Mouse (Mus musculus): ENCODE measurements around the gene S100a9. TPM values are rescaled to one million over a fixed set of nuclear protein-coding genes. Genes with fewer than 3 reads are reported as not detected.

The S100a9 gene
- 16.2 and 18.2 TPM in 2 replicates for polyA plus RNA-seq (2012; ENCODE audit: insufficient read depth, insufficient read length, missing spikeins)

DNA sequence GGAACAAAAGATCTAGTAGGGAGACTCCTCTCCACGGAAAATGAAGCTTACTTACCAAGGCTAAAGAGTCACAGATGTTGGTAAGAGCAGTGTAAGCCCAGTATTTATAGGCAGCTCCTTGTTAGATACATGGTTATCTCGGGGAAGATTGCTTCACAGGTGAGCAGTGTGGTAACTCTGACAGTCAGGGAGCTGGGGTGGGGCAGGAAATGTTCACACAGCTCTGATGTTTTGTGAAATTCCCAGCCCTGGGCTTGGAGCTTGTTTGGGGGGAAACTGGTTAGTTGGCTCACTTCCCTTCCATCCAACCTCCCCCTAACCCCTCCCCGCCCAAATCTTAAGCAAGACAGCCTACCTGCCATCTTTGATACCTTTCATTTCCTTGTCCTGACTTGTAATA lies at the start of gene S100a9:
S100a9 (minus strand) TSS at position 109 of the 400 bp plus-strand sequence.
- Histone ChIP-seq H3K4me1 (ENCODE audit: control insufficient read depth, insufficient read depth, insufficient read length, low read length) (no peaks in the 10 kb centered on the region), H3K27ac (replicated peaks; ENCODE audit: low read depth, low read length) (no peak within 1 kb of the TSS), H3K4me3 (ENCODE audit: insufficient read depth, low read depth, low read length) (no peak within 1 kb of the TSS)

DNA sequence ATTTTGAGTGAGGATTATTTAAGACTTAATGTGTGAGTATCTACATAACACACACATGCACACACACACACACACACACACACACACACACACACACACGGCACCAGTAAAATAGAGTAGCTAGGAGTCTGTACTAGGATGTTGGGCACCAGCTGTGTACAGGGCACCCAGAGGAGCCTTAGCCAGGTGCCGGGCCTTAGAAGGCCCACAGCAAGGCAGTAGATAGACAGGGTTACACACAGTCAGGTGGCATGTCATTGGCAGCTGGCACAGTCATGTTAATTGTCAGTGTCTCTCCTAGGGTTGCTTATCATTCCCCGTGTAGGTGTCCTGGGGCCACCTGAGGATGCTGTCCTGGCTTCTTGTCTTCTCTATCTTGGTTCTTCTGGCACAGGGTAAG lies 31.1 kb upstream of the S100a9 start, which contains the start of gene Pglyrp4:
Pglyrp4 (plus strand) TSS at position 301 of the 400 bp plus-strand sequence.
- H3K4me1 ChIP-seq (ENCODE audit: control insufficient read depth, insufficient read depth, insufficient read length, low read length): no peaks in the 10 kb centered on the region
- H3K4me3 ChIP-seq (ENCODE audit: insufficient read depth, low read depth, low read length): no peak within 1 kb of the TSS
- no peak within 1 kb of the TSS for H3K27ac ChIP-seq (replicated peaks; ENCODE audit: low read depth, low read length)

DNA sequence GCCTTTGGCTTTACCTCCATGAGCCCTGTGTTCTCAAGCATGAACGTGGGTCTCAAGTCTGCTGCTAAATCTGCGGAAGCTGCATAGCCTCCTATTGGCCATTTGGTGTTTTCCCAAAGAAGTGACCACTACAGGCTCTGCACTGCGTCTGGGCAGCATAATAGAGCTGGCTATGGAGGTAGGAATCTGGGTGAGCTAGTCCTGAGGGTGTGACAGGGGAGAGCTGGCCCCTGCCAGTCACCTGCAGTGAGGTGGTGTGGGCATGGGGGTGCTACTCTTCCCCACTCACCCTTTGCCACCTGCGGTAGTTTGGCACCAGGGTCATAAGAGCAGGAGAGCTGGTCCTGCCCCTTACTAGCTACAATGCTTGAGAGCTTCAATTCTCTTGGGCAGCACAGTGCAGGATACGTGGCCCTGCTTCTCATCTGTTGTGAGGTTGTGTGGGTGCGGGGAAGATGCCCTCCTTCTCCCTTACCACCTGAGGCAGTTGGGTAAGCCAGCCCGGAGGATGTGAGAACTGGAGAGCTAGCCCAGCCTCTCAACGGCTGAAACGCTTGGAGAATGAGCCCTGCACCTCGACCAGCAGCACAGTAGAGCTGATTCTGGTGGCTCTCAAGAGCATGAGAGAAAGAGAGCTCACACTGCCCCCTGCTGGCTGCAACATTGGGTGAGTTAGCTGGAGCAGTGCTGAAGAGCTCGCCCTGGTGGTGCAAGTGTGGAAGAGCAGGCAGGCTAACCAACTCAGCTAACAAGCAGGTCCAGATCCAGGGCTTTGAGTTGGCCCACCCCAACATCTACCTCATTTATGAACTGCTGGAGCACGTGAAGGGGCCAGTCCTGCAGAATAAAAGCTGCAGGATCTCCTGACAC lies 14.3 kb upstream of the S100a9 start:
- no peaks in the 10 kb centered on the region for H3K4me1 ChIP-seq (ENCODE audit: control insufficient read depth, insufficient read depth, insufficient read length, low read length)

DNA sequence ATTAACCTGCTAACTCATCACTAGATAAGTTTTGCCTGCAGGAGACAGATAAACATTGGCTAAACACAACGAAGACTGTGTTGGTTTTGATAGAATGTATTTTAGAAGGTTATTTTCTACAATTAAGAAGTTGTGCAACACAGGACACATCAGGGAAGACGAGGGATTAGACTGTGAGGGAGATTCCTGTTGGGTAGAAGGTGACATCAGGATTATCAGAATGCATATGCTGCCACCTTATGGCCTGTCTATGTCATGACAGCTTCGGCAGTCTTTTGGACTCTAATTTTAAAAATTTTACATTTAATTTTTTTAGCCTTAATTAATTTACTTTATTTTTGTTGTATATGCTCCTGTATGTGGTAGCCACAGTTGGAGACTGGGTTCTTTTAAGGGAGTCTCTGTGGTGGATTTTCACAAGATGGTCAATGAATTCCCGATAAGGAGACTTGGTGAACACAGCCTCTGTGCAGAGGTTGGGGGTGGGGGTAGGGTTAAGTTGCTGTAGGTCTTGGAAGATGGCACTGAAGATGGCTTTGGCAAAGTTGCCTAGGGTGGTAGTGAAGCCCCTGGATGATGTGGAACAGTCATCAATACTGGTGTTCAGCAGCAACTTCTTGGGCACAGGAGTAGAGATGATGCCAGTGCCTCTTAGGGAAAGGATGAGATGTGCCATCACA lies 13.1 kb upstream of the S100a9 start:
- H3K27ac ChIP-seq (replicated peaks; ENCODE audit: low read depth, low read length): no peak overlapping the region
- H3K4me1 ChIP-seq (ENCODE audit: control insufficient read depth, insufficient read depth, insufficient read length, low read length): no peaks in the 10 kb centered on the region
- no peak overlapping the region for H3K4me3 ChIP-seq (ENCODE audit: insufficient read depth, low read depth, low read length)

More for the DNA sequence above, 14.3 kb upstream of the S100a9 start:
- Histone ChIP-seq H3K27ac (replicated peaks; ENCODE audit: low read depth, low read length) (no peak overlapping the region), H3K4me3 (ENCODE audit: insufficient read depth, low read depth, low read length) (no peak overlapping the region)

DNA sequence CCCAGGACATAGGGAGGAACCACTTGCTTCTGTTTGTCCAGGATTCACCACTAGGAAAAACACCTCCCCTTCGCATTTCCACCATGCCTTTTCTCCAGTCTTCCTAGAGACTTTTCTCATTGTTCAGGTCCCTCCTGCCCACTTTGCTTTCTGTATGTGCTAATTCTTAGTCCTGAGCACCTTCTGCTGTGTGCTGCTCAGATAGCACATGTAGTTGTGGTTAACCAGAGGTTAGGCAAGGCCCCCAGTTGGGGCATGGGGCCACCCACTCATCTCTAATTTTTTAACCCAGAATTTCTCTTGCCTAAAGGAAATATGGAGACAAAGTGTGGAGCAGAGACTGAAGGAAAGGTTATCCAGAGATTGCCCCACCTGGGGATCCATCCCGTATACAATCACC lies 6.7 kb upstream of the S100a9 start:
- Histone ChIP-seq H3K4me3 (ENCODE audit: insufficient read depth, low read depth, low read length) (no peak overlapping the region), H3K27ac (replicated peaks; ENCODE audit: low read depth, low read length) (no peak overlapping the region), H3K4me1 (ENCODE audit: control insufficient read depth, insufficient read depth, insufficient read length, low read length) (no peaks in the 10 kb centered on the region)

DNA sequence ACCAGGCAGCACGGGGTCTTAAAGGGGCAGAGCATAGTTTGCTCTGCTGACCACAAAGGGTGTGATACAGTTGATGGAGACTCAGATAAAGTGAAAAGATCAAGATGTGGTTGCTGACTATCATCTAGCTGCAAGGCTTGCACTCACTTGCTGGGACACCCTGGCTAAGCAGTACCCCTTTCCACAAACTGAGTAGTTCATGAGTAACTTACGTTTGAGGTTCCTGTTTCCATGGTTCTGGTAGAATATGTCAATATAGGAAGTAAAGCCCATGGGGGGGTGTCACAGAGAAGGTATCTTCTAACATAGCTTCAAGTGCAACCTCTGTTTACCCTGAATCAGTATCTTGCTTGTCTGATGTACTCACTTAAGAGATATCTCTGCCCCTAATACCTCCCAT lies 2.0 kb downstream of the S100a9 start:
- Histone ChIP-seq H3K4me3 (ENCODE audit: insufficient read depth, low read depth, low read length) (no peak overlapping the region), H3K27ac (replicated peaks; ENCODE audit: low read depth, low read length) (no peak overlapping the region), H3K4me1 (ENCODE audit: control insufficient read depth, insufficient read depth, insufficient read length, low read length) (no peaks in the 10 kb centered on the region)

DNA sequence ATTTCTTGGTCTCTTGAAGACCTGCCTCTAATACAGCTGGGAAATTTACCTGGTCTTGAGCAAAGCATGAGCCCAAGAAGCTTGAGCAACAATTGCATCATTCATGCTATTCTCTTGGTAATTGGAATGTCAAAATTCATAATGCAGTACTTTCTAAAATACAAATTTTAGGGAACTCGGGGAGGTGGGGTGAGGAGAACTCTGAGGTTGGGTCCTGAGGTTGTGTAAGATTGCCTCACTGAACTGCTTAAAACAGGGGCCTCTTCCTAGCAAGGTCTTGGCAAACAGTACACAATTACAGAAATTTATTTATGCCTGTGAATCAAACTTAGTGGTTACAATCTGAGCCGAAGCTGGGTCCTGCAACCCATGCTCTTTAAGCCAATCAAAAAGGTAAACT lies 8.7 kb downstream of the S100a9 start:
- H3K27ac ChIP-seq (replicated peaks; ENCODE audit: low read depth, low read length): no peak overlapping the region
- no peaks in the 10 kb centered on the region for H3K4me1 ChIP-seq (ENCODE audit: control insufficient read depth, insufficient read depth, insufficient read length, low read length)
- no peak overlapping the region for H3K4me3 ChIP-seq (ENCODE audit: insufficient read depth, low read depth, low read length)

DNA sequence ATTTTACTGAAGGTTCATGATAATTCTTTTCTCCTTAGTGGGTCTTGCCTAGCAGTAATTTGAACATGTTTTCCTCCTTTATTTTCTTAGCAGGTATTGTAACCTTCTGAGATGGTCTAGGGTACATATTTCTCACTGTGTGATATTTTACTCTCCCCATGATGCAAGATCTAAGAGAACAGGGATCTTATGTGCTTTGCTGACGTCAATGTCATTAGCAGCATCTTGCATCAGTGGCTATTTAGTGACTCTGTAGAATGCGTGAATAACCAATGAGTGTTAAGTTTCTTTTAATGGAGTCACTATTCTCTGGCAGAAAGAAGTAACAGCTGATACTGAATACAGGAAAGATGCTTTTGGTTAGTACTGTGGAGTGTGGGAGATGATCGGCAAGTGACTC lies 11.6 kb downstream of the S100a9 start:
- no peaks in the 10 kb centered on the region for H3K4me1 ChIP-seq (ENCODE audit: control insufficient read depth, insufficient read depth, insufficient read length, low read length)
- no peak overlapping the region for H3K4me3 ChIP-seq (ENCODE audit: insufficient read depth, low read depth, low read length)
- H3K27ac ChIP-seq (replicated peaks; ENCODE audit: low read depth, low read length): no peak overlapping the region

DNA sequence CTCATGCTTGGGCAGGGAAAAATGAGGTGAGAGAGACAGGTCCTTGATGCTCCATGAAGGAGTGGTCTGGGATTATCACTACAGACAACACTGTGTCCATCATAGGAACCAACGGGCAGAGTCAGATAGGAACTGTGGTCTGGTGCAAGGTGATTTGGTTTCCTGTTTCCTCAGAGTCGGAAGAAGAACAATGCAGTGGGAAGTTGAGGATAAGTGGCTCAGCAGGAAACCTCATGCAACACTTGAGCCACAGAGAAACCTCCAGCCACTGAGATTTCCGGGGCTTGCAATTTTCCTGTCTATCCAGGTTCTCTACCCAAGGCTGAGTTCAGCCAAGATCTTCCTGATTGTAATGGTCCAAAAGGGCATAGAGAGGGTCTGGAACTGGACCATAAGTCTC lies 16.9 kb downstream of the S100a9 start:
- no peak overlapping the region for H3K4me3 ChIP-seq (ENCODE audit: insufficient read depth, low read depth, low read length)
- H3K4me1 ChIP-seq (ENCODE audit: control insufficient read depth, insufficient read depth, insufficient read length, low read length): no peaks in the 10 kb centered on the region
- no peak overlapping the region for H3K27ac ChIP-seq (replicated peaks; ENCODE audit: low read depth, low read length)

DNA sequence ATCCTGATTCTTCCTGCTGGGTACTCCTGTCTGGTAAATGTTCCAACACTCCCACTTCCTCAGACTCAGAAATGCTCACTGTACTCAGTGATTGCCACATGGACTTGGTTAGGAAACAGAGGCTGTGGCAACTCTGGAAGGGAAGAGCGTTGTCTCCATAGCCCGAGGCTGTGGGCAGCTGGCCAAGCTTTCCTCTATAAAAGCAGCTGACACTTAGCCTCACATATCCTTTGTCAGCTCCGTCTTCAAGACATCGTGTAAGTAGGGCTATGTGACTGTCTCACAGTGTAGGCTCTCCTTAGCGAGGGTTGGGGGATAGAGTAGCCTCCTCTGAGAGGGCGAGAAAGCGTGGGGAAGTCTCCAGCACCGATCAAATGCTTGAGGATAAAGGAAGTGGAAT lies 26.7 kb downstream of the S100a9 start, which contains the start of gene S100a8:
S100a8 (plus strand) TSS at position 133 of the 400 bp plus-strand sequence.
- no peaks in the 10 kb centered on the region for H3K4me1 ChIP-seq (ENCODE audit: control insufficient read depth, insufficient read depth, insufficient read length, low read length)
- no peak within 1 kb of the TSS for H3K4me3 ChIP-seq (ENCODE audit: insufficient read depth, low read depth, low read length)
- no peak within 1 kb of the TSS for H3K27ac ChIP-seq (replicated peaks; ENCODE audit: low read depth, low read length)

DNA sequence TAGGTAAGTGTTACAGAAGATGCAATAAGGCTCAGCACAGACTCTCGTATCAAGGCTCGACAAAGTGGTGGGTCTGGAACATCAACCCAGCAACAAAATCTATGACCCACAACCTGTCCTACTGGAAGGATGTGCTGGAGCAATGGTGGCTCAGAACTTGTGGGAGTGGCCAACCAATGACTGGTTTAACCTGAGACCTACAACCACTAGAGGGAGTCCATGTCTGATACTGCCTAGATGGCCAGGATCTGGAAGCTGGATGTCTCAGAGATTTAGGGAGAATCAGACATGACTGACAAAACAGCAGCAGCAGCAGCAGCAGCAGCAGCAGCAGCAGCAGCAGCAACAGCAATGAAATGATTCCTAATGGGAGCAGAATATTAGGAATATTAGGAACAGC lies 31.3 kb downstream of the S100a9 start:
- Histone ChIP-seq H3K27ac (replicated peaks; ENCODE audit: low read depth, low read length) (no peak overlapping the region), H3K4me1 (ENCODE audit: control insufficient read depth, insufficient read depth, insufficient read length, low read length) (no peaks in the 10 kb centered on the region), H3K4me3 (ENCODE audit: insufficient read depth, low read depth, low read length) (no peak overlapping the region)

DNA sequence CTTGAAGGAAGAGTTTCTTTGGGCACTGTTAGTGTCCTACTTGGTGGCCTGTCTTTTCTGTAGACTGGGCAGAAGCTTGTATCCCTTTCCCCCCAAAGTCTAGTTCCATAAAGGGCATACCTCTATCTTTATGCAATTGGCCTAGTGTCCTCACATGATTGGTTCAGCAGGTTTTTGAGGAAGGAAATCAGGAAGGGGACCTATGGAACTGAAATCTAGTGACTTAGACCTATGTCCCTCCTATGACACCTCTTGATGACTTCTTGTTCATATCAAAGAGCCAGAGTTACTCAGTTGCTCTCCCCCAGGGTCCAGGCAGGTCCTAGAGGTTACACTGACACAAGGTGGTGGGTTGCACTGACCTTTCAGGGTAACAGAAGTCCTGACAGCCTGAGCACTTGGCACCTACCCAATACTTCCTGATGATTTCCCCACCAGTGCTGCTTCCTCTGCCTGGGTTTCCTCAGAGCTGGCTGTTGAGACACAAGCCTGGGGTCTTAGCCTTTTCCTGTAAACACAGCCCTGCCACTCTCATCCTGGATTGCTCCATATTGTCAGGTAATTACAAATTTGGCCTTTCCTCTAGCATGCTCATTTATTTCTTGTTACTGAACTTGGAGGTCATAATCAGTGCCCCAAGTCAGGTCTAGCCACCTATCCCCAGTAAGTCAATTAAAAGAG lies 36.0 kb downstream of the S100a9 start:
- no peak overlapping the region for H3K27ac ChIP-seq (replicated peaks; ENCODE audit: low read depth, low read length)
- H3K4me1 ChIP-seq (ENCODE audit: control insufficient read depth, insufficient read depth, insufficient read length, low read length): no peaks in the 10 kb centered on the region
- H3K4me3 ChIP-seq (ENCODE audit: insufficient read depth, low read depth, low read length): no peak overlapping the region

DNA sequence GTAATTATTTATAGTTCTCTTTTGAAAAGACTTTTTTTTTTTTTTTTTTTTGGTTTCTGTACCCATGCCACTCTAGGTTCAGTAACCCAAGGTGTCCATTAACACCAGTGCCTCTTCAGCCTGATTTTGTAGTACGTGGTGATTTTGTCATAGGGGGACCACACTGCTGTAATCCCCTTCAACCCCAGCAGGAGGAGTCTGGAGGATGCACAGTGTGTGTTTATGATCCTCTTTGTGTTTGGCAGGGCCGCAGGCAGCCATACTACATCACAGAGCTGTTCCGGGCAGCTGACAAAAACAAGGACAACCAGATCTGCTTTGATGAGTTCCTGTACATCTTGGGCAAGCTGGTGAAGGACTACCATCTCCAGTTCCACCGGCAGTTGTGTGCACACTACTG lies 38.1 kb downstream of the S100a9 start:
- Histone ChIP-seq H3K27ac (replicated peaks; ENCODE audit: low read depth, low read length) (no peak overlapping the region), H3K4me3 (ENCODE audit: insufficient read depth, low read depth, low read length) (no peak overlapping the region), H3K4me1 (ENCODE audit: control insufficient read depth, insufficient read depth, insufficient read length, low read length) (no peaks in the 10 kb centered on the region)

DNA sequence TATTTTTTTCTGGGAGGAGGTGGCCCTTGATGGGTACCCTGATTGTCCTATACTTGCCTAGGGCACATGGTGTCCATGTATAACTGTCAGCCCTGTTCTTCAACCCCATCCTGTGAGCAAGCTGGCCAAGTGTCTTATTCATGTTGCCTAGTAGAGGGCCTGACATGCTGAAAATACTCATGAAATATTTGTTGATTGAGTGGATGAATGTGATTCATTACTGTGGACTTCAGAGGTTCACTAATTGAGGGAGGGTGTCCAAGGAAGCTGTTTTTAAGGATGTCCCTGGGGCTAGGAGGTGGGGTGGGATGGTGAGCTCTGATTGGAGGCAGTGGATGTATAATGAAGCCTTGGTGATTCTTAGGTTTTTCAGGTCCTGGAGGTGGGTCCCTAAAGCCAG lies 41.8 kb downstream of the S100a9 start, which contains the start of gene S100a7a:
S100a7a (plus strand) TSS at position 301 of the 400 bp plus-strand sequence.
- Histone ChIP-seq H3K27ac (replicated peaks; ENCODE audit: low read depth, low read length) (no peak within 1 kb of the TSS), H3K4me1 (ENCODE audit: control insufficient read depth, insufficient read depth, insufficient read length, low read length) (no peaks in the 10 kb centered on the region), H3K4me3 (ENCODE audit: insufficient read depth, low read depth, low read length) (no peak within 1 kb of the TSS)

DNA sequence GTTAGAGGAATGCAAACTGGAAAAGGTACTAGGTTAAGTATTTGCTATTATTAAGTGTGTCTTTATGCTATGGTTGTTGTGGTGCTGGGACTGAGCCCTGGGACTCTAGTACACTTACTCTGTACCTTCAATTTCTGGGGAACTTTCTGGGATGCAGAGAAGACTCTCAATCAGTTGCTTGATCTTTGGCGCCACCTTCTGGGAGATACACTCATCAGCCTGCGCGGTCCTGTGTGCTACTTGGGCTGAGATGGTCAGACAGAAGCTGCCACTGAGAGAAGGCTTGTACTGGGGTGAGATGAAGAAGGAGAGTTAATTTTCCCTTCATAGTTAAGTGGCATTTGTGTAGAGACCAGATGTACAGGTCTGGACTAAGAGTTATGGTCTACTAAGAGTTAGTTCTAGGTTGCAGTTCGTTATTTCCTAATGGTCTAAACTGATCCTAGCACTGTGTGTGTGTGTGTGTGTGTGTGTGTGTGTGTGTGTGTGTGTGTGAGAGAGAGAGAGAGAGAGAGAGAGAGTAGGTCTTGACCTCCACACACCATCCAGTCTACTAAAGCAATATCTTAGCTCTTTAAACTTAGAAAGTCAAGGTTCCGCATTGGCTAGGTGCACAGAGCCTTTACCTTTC lies 42.5 kb downstream of the S100a9 start:
- H3K4me1 ChIP-seq (ENCODE audit: control insufficient read depth, insufficient read depth, insufficient read length, low read length): no peaks in the 10 kb centered on the region
- no peak overlapping the region for H3K4me3 ChIP-seq (ENCODE audit: insufficient read depth, low read depth, low read length)
- no peak overlapping the region for H3K27ac ChIP-seq (replicated peaks; ENCODE audit: low read depth, low read length)

Measured in brown adipose tissue, adult 24 weeks (tissue).